Mouse (Mus musculus) G1E (cell line): Measurements from ENCODE around the gene Olfr267.

Experiments
- CTCF ChIP-seq: IDR thresholded peaks from 2 replicates; pipeline ENCODE4 v1.5.1; 2012; ENCODE audit warnings: low read depth, low read length, inconsistent platforms, mixed read lengths
- GATA1 ChIP-seq: IDR thresholded peaks from 2 replicates; pipeline ENCODE4 v1.6.1; 2012; ENCODE audit warnings: borderline replicate concordance, low read length, inconsistent platforms, mixed read lengths
- POLR2AphosphoS5 ChIP-seq: IDR thresholded peaks from 2 replicates; pipeline ENCODE4 v1.6.1; 2012; ENCODE audit warnings: low read depth, low read length, inconsistent platforms; ENCODE audit not compliant: insufficient replicate concordance
- TAL1 ChIP-seq: conservative IDR thresholded peaks from 2 replicates; pipeline ENCODE4 v1.6.1; 2012; ENCODE audit warnings: low read depth, low read length, inconsistent platforms, mixed read lengths

- no peak for TF ChIP-seq CTCF
- TF ChIP-seq GATA1 = no peak
- TF ChIP-seq POLR2AphosphoS5 = no peak
- no peak for TF ChIP-seq TAL1
Observed at GRCm38 (mm10) chr4:58787616-58788015, at the start of gene Olfr267.
